Mouse (Mus musculus) heart, embryonic 13.5 days (tissue): Measurements from ENCODE around the gene Rpl10. TPM values are rescaled to one million over a fixed set of nuclear protein-coding genes. Genes with fewer than 3 reads are reported as not detected.

Source experiments
- ATAC-seq: fragments of 200-750 bp; cut with Nextera tagmentation; 2 replicates; pipeline ENCODE4 v1.8.0; 2017; ENCODE audit warnings: moderate TSS enrichment; ENCODE audit not compliant: insufficient number of reproducible peaks, low FRiP score, low TSS enrichment; ENCODE audit errors: extremely low read depth
- H3K27ac ChIP-seq: fragments of 300-500 bp; sonication (generic); replicated peaks from 2 replicates; pipeline ENCODE4 v1.5.1; 2015; ENCODE audit warnings: moderate library complexity, mild to moderate bottlenecking, inconsistent platforms
- H3K27me3 ChIP-seq: fragments of 300-500 bp; sonication (generic); replicated peaks from 2 replicates; pipeline ENCODE4 v1.6.1; 2015; ENCODE audit warnings: mild to moderate bottlenecking, inconsistent platforms
- H3K36me3 ChIP-seq: fragments of 300-500 bp; sonication (generic); 2 replicates; pipeline ENCODE4 v1.6.1; 2015; ENCODE audit warnings: mild to moderate bottlenecking, inconsistent platforms
- H3K4me1 ChIP-seq: fragments of 300-500 bp; sonication (generic); 2 replicates; pipeline ENCODE4 v1.6.1; 2015; ENCODE audit warnings: inconsistent platforms
- H3K4me2 ChIP-seq: fragments of 300-500 bp; sonication (generic); 2 replicates; pipeline ENCODE4 v1.6.1; 2015; ENCODE audit warnings: inconsistent platforms, mild to moderate bottlenecking, moderate library complexity
- H3K4me3 ChIP-seq: fragments of 300-500 bp; sonication (generic); 2 replicates; pipeline ENCODE4 v1.5.1; 2015; ENCODE audit warnings: moderate library complexity, mild to moderate bottlenecking, inconsistent platforms
- H3K9ac ChIP-seq: fragments of 300-500 bp; sonication (generic); 2 replicates; pipeline ENCODE4 v1.6.1; 2015; ENCODE audit warnings: inconsistent platforms, mild to moderate bottlenecking, moderate library complexity
- H3K9me3 ChIP-seq: fragments of 300-500 bp; sonication (generic); 2 replicates; pipeline ENCODE4 v1.6.1; 2016; ENCODE audit warnings: inconsistent platforms
- WGBS: fragments of 180-500 bp; shearing (Covaris S2); methylation state at CpG from one replicate; pipeline ENCODE4 v1.1.7; 2015; ENCODE audit warnings: mixed read lengths; 5-methylcytosine and 5-hydroxymethylcytosine counted together
- polyA plus RNA-seq: library from polyadenylated mRNA; unstranded; fragments of >200 nt; fragmentation: Nextera tagmentation; extraction: Ambion mirVana; gene quantifications from 2 replicates; pipeline ENCODE4 v1.2.1, GENCODE M21; 2015

Gene Rpl10
- polyA plus RNA-seq, 1 experiment from 2014 or later = 437 TPM

- WGBS = 9% methylated on average over 16 of the region's 16 CpGs
- peak within 1 kb of the TSS; percentile 83 for H3K9ac ChIP-seq
- H3K9me3 ChIP-seq = no peaks in the 10 kb centered on the region
- H3K4me2 ChIP-seq = peak within 1 kb of the TSS; percentile 77
- peak within 1 kb of the TSS; percentile 91 for H3K27ac ChIP-seq
- peak; percentile 81 for ATAC-seq
- no peaks in the 10 kb centered on the region for H3K27me3 ChIP-seq
- H3K4me3 ChIP-seq = peak within 1 kb of the TSS; percentile 68
- H3K36me3 ChIP-seq = 0 out of 2 replicates have a peak, but pooled peaks cover 3% of the 10 kb centered on the region
- peaks cover 14% of the 10 kb centered on the region for H3K4me1 ChIP-seq
Observed at GRCm38 (mm10) chrX:74281732-74282394, 11.3 kb downstream of the Rpl10 start, which contains the start of the genes Taz and Dnase1l1. Gene Taz, plus strand, starts transcription at chrX:74281912. Gene Dnase1l1, minus strand, starts transcription at chrX:74282337.

- H3K4me3 ChIP-seq = peak overlapping the region; percentile 68
- peak overlapping the region; percentile 77 for H3K4me2 ChIP-seq
- peak; percentile 65 for ATAC-seq
- H3K36me3 ChIP-seq = 0 out of 2 replicates have a peak, but pooled peaks cover 3% of the 10 kb centered on the region
- peak overlapping the region; percentile 83 for H3K9ac ChIP-seq
- WGBS = 15% methylated on average over 39 of the region's 39 CpGs
- H3K9me3 ChIP-seq = no peaks in the 10 kb centered on the region
- H3K27me3 ChIP-seq = no peaks in the 10 kb centered on the region
- H3K4me1 ChIP-seq = peaks cover 14% of the 10 kb centered on the region
- peak overlapping the region; percentile 91 for H3K27ac ChIP-seq
Observed at GRCm38 (mm10) chrX:74282395-74283091, 11.9 kb downstream of the Rpl10 start.

GRCm38 (mm10) chrX:74283092-74283437, 12.5 kb downstream of the Rpl10 start:
- Histone ChIP-seq H3K36me3 (peaks cover 6% of the 10 kb centered on the region; the same call in 1 of the 2 replicates), H3K9me3 (no peaks in the 10 kb centered on the region), H3K27ac (peak overlapping the region; percentile 91), H3K9ac (peak overlapping the region; percentile 83), H3K27me3 (no peaks in the 10 kb centered on the region), H3K4me1 (peaks cover 14% of the 10 kb centered on the region), H3K4me2 (peak overlapping the region; percentile 77), H3K4me3 (peak overlapping the region; percentile 68)
- WGBS = 31% methylated on average over 5 of the region's 5 CpGs
- no peak for ATAC-seq

GRCm38 (mm10) chrX:74293431-74293830, 22.8 kb downstream of the Rpl10 start:
- Histone ChIP-seq H3K4me1 (peaks cover 5% of the 10 kb centered on the region; the same call in 1 of the 2 replicates), H3K27me3 (no peaks in the 10 kb centered on the region), H3K27ac (no peak overlapping the region), H3K4me2 (no peak overlapping the region), H3K4me3 (no peak overlapping the region), H3K9me3 (no peaks in the 10 kb centered on the region), H3K36me3 (peaks cover 19% of the 10 kb centered on the region), H3K9ac (no peak overlapping the region)
- ATAC-seq = no peak
- WGBS = 69% methylated on average over 4 of the region's 4 CpGs

GRCm38 (mm10) chrX:74296538-74297448, 26.2 kb downstream of the Rpl10 start, which contains the start of gene Atp6ap1:
Gene Atp6ap1, plus strand, starts transcription at chrX:74297097.
- Histone ChIP-seq H3K4me3 (peak within 1 kb of the TSS; percentile 71), H3K27me3 (no peaks in the 10 kb centered on the region), H3K9me3 (no peaks in the 10 kb centered on the region), H3K4me1 (peaks cover 5% of the 10 kb centered on the region; the same call in 1 of the 2 replicates), H3K4me2 (peak within 1 kb of the TSS; percentile 75), H3K27ac (peak within 1 kb of the TSS; percentile 77), H3K9ac (peak within 1 kb of the TSS; percentile 87), H3K36me3 (peaks cover 30% of the 10 kb centered on the region)
- 10% methylated on average over 37 of the region's 37 CpGs for WGBS
- peak; percentile 94 for ATAC-seq

- Histone ChIP-seq H3K4me1 (peaks cover 5% of the 10 kb centered on the region; the same call in 1 of the 2 replicates), H3K36me3 (peaks cover 45% of the 10 kb centered on the region), H3K4me3 (no peak overlapping the region), H3K27me3 (no peaks in the 10 kb centered on the region), H3K9ac (no peak overlapping the region), H3K4me2 (no peak overlapping the region), H3K27ac (no peak overlapping the region), H3K9me3 (no peaks in the 10 kb centered on the region)
- ATAC-seq = no peak
- WGBS = 79% methylated on average over 1 of the region's 1 CpGs
Observed at GRCm38 (mm10) chrX:74298348-74298747, 27.7 kb downstream of the Rpl10 start.

GRCm38 (mm10) chrX:74299721-74300120, 29.1 kb downstream of the Rpl10 start:
- Histone ChIP-seq H3K4me3 (no peak overlapping the region), H3K36me3 (peaks cover 53% of the 10 kb centered on the region), H3K4me2 (no peak overlapping the region), H3K4me1 (peaks cover 5% of the 10 kb centered on the region; the same call in 1 of the 2 replicates), H3K27me3 (no peaks in the 10 kb centered on the region), H3K9me3 (no peaks in the 10 kb centered on the region), H3K9ac (no peak overlapping the region), H3K27ac (no peak overlapping the region)
- 68% methylated on average over 3 of the region's 3 CpGs for WGBS
- no peak for ATAC-seq

- H3K4me1 ChIP-seq = peaks cover 9% of the 10 kb centered on the region
- peak; percentile 55; the same call in 1 of the 2 replicates for ATAC-seq
- no peaks in the 10 kb centered on the region for H3K27me3 ChIP-seq
- H3K4me3 ChIP-seq = peak within 1 kb of the TSS; percentile 66
- H3K4me2 ChIP-seq = peak within 1 kb of the TSS; percentile 78
- no peaks in the 10 kb centered on the region for H3K9me3 ChIP-seq
- peak within 1 kb of the TSS; percentile 96 for H3K27ac ChIP-seq
- peak within 1 kb of the TSS; percentile 89 for H3K9ac ChIP-seq
- H3K36me3 ChIP-seq = peaks cover 77% of the 10 kb centered on the region
- 7% methylated on average over 39 of the region's 41 CpGs for WGBS
Observed at GRCm38 (mm10) chrX:74304867-74305700, 34.5 kb downstream of the Rpl10 start, which contains the start of gene Gdi1. Gene Gdi1, plus strand, starts transcription at chrX:74304998.

GRCm38 (mm10) chrX:74312540-74313464, 42.2 kb downstream of the Rpl10 start, which contains the start of gene Fam50a:
Gene Fam50a, plus strand, starts transcription at chrX:74313033.
- Histone ChIP-seq H3K4me1 (peaks cover 12% of the 10 kb centered on the region; the same call in 1 of the 2 replicates), H3K27me3 (no peaks in the 10 kb centered on the region), H3K4me2 (peak within 1 kb of the TSS; percentile 79), H3K9me3 (no peaks in the 10 kb centered on the region), H3K36me3 (peaks cover 50% of the 10 kb centered on the region), H3K9ac (peak within 1 kb of the TSS; percentile 91), H3K4me3 (peak within 1 kb of the TSS; percentile 71), H3K27ac (peak within 1 kb of the TSS; percentile 90)
- ATAC-seq = peak; percentile 93
- WGBS = 10% methylated on average over 44 of the region's 59 CpGs
